Mouse (Mus musculus) limb, embryonic 14.5 days (tissue): ENCODE results near the gene Emilin3. TPM values are rescaled to one million over a fixed set of nuclear protein-coding genes. Genes with fewer than 3 reads are reported as not detected.

Source experiments
- ATAC-seq: fragments of 200-750 bp; cut with Nextera tagmentation; 2 replicates; pipeline ENCODE4 v1.8.0; 2017; ENCODE audit warnings: low read depth, moderate number of reproducible peaks, moderate TSS enrichment; ENCODE audit not compliant: low FRiP score
- DNase-seq: peaks from one replicate; pipeline ENCODE4 v3.0.0-alpha.2; 2015; ENCODE audit warnings: low spot score
- H3K27ac ChIP-seq: fragments of 300-500 bp; sonication (generic); replicated peaks from 2 replicates; pipeline ENCODE4 v1.5.1; 2014; ENCODE audit warnings: low read depth, mild to moderate bottlenecking, low read length, moderate library complexity, mixed read lengths
- H3K27me3 ChIP-seq: fragments of 300-500 bp; sonication (generic); 2 replicates; pipeline ENCODE4 v1.6.1; 2014; ENCODE audit warnings: low read length, mixed read lengths; ENCODE audit not compliant: control insufficient read depth, insufficient read depth
- H3K36me3 ChIP-seq: fragments of 300-500 bp; sonication (generic); 2 replicates; pipeline ENCODE4 v1.6.1; 2014; ENCODE audit warnings: mild to moderate bottlenecking, low read length, moderate library complexity, mixed read lengths; ENCODE audit not compliant: control insufficient read depth, insufficient read depth
- H3K4me1 ChIP-seq: fragments of 300-500 bp; sonication (generic); 2 replicates; pipeline ENCODE4 v1.6.1; 2014; ENCODE audit warnings: antibody characterized with exemption, low read length, mixed read lengths; ENCODE audit not compliant: control insufficient read depth, insufficient read depth
- H3K4me2 ChIP-seq: fragments of 300-500 bp; sonication (generic); replicated peaks from 2 replicates; pipeline ENCODE4 v1.6.1; 2014; ENCODE audit warnings: low read depth, mild to moderate bottlenecking, low read length, moderate library complexity; ENCODE audit not compliant: severe bottlenecking
- H3K4me3 ChIP-seq: fragments of 300-500 bp; sonication (generic); replicated peaks from 2 replicates; pipeline ENCODE4 v1.5.1; 2014; ENCODE audit warnings: low read length
- H3K9ac ChIP-seq: fragments of 300-500 bp; sonication (generic); 2 replicates; pipeline ENCODE4 v1.6.1; 2014; ENCODE audit warnings: mild to moderate bottlenecking, low read depth, low read length, moderate library complexity; ENCODE audit not compliant: severe bottlenecking
- H3K9me3 ChIP-seq: fragments of 300-500 bp; sonication (generic); 2 replicates; pipeline ENCODE4 v1.6.1; 2016; ENCODE audit warnings: low read length; ENCODE audit not compliant: control insufficient read depth
- POLR2A ChIP-seq: fragments of 200-500 bp; IDR thresholded peaks from 2 replicates; pipeline ENCODE4 v1.8.0; 2012; ENCODE audit warnings: inconsistent platforms, mild to moderate bottlenecking, moderate library complexity, borderline replicate concordance; ENCODE audit not compliant: insufficient read depth, insufficient read length; ENCODE audit errors: extremely low read depth
- WGBS: fragments of 180-500 bp; shearing (Covaris S2); extraction: QIAGEN DNeasy Blood & Tissue Kit; methylation state at CpG from one replicate; pipeline ENCODE4 v1.1.7; 2014; 5-methylcytosine and 5-hydroxymethylcytosine counted together
- polyA plus RNA-seq, 2 experiments: library from polyadenylated mRNA; depleted of rRNA in 1 of 2; stranded (reverse) in 1 of 2; unstranded in 1 of 2; fragments of >200 nt; fragmentation: Nextera tagmentation in 1 of 2; extraction: Ambion mirVana in 1 of 2; gene quantifications; 2 replicates each; pipeline versions ENCODE4 v1.2.1 to v1.2.3; 2012 to 2014

Emilin3 gene
- polyA plus RNA-seq, 2 experiments = 30.3 to 69.3 TPM

GRCm38 (mm10) chr2:160940930-160941709 is 29.0 kb upstream of the Emilin3 start:
- H3K4me1 ChIP-seq = no peaks in the 10 kb centered on the region
- no peak overlapping the region; the same call in 1 of the 2 replicates for H3K9ac ChIP-seq
- WGBS = 67% methylated on average over 17 of the region's 17 CpGs
- H3K9me3 ChIP-seq = no peaks in the 10 kb centered on the region
- ATAC-seq (peak; percentile 67), DNase-seq (peak; percentile 61)
- no peak overlapping the region for H3K4me2 ChIP-seq
- peaks cover 4% of the 10 kb centered on the region; the same call in 1 of the 2 replicates for H3K36me3 ChIP-seq
- TF ChIP-seq POLR2A = no peak
- no peaks in the 10 kb centered on the region for H3K27me3 ChIP-seq
- no peak overlapping the region for H3K27ac ChIP-seq
- no peak overlapping the region for H3K4me3 ChIP-seq

- Histone ChIP-seq H3K9ac (no peak overlapping the region), H3K9me3 (no peaks in the 10 kb centered on the region), H3K36me3 (no peaks in the 10 kb centered on the region), H3K4me1 (peaks cover 29% of the 10 kb centered on the region), H3K4me3 (no peak overlapping the region), H3K27ac (no peak overlapping the region), H3K4me2 (no peak overlapping the region), H3K27me3 (no peaks in the 10 kb centered on the region)
- DNase-seq (no peak), ATAC-seq (no peak)
- TF ChIP-seq POLR2A = no peak
- 62% methylated on average over 4 of the region's 4 CpGs for WGBS
These were observed 22.3 kb upstream of the Emilin3 start for GRCm38 (mm10) chr2:160934451-160934850.

GRCm38 (mm10) chr2:160933890-160934289 is 21.8 kb upstream of the Emilin3 start:
- H3K4me3 ChIP-seq = no peak overlapping the region
- H3K9me3 ChIP-seq = no peaks in the 10 kb centered on the region
- DNase-seq = no peak
- H3K4me1 ChIP-seq = peaks cover 29% of the 10 kb centered on the region
- no peak for ATAC-seq
- no peak overlapping the region for H3K9ac ChIP-seq
- no peaks in the 10 kb centered on the region for H3K36me3 ChIP-seq
- H3K27ac ChIP-seq = no peak overlapping the region
- no peaks in the 10 kb centered on the region for H3K27me3 ChIP-seq
- no peak overlapping the region for H3K4me2 ChIP-seq
- TF ChIP-seq POLR2A = no peak
- 68% methylated on average over 5 of the region's 5 CpGs for WGBS

- Histone ChIP-seq H3K27ac (peak overlapping the region; percentile 63; the same call in 1 of the 2 replicates), H3K4me1 (peaks cover 29% of the 10 kb centered on the region), H3K4me2 (no peak overlapping the region), H3K9me3 (no peaks in the 10 kb centered on the region), H3K27me3 (no peaks in the 10 kb centered on the region), H3K36me3 (no peaks in the 10 kb centered on the region), H3K9ac (no peak overlapping the region), H3K4me3 (no peak overlapping the region)
- no peak for TF ChIP-seq POLR2A
- 61% methylated on average over 3 of the region's 3 CpGs for WGBS
- DNase-seq (no peak), ATAC-seq (peak; percentile 32; the same call in 1 of the 2 replicates)
These were observed 20.9 kb upstream of the Emilin3 start for GRCm38 (mm10) chr2:160932981-160933380.

GRCm38 (mm10) chr2:160932325-160932724 is 20.2 kb upstream of the Emilin3 start:
- H3K27ac ChIP-seq = peak overlapping the region; percentile 63; the same call in 1 of the 2 replicates
- ATAC-seq (peak; percentile 86), DNase-seq (peak; percentile 90)
- H3K36me3 ChIP-seq = no peaks in the 10 kb centered on the region
- no peak overlapping the region for H3K4me3 ChIP-seq
- H3K4me1 ChIP-seq = peaks cover 29% of the 10 kb centered on the region
- no peak overlapping the region; the same call in 1 of the 2 replicates for H3K4me2 ChIP-seq
- no peak for TF ChIP-seq POLR2A
- WGBS = 10% methylated on average over 8 of the region's 8 CpGs
- no peak overlapping the region for H3K9ac ChIP-seq
- H3K9me3 ChIP-seq = no peaks in the 10 kb centered on the region
- H3K27me3 ChIP-seq = no peaks in the 10 kb centered on the region
